Mouse (Mus musculus) adrenal gland, adult (tissue): Measurements from ENCODE around the gene Lrtm1.

Source experiments
- DNase-seq, 2 experiments: peaks; one replicate each; pipeline ENCODE4 v3.0.0; 2022 to 2023; ENCODE audit warnings: low spot score in 1 of 2; ENCODE audit not compliant: inconsistent age in 2 of 2

The Lrtm1 gene

DNA sequence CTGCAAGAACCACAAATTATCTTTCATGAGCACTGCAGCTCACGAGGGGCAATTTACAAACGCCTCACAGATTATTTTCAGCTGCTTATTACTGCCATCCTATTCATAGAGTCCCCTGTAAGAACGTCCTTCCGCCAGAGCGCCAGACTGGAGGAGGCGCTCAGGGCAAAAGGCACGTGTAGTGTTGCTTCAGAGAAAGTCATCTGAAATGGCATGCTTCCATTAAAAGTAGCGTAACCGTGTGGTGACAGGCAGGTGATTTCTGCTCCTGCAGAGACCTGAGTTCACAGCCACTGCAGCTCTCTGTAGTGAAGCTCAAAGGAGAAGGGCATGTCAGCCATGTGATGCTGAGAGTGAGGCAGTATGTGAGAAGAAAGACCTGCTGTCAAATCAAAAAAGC is 12.5 kb downstream of the Lrtm1 start:
- peak in 1 of 2 experiments; percentile 47 for DNase-seq

DNA sequence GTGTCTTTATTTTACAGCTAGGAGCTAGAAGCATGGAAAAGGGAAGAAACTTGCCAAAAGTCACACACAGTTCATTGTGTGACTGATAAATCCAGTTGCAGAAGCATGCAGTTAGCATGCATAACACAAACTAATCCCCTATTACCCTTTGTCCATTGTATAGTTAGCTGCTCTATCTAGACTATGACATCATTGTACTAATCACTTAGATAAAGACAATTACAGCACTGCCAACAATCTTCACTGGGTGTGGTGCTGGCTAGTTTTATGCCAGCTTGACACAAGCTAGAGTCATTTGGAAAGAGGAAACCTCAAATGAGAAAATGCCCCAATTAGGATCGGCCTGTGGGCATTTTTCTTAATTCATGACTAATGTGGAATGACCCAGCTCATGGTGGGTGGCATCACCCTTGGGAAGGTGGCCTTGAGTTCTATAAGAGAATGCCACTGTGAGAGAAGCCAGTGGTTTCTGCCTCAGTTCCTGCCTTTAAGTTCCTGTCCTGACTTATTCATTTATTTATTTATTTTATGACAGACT is 13.9 kb downstream of the Lrtm1 start:
- DNase-seq = no peak

DNA sequence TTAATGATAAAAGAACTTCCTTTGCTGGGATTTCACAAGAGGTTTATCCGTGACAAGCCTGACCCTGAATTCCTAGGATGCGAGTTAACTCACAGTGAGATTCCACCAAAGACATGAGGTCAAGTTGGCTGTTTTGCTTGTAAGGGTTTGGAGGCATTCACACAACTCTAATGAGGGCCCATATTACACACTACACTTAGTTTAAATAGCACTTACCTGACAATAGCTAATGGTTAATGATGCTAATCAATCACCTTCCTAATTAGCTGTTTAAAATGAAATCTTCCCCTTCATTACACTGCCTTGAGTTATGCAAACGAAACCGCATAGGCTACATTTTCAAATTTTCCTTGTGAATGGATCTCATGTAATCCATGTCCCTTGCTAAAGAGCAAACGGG is 20.2 kb downstream of the Lrtm1 start:
- peak in 1 of 2 experiments; percentile 40 for DNase-seq

DNA sequence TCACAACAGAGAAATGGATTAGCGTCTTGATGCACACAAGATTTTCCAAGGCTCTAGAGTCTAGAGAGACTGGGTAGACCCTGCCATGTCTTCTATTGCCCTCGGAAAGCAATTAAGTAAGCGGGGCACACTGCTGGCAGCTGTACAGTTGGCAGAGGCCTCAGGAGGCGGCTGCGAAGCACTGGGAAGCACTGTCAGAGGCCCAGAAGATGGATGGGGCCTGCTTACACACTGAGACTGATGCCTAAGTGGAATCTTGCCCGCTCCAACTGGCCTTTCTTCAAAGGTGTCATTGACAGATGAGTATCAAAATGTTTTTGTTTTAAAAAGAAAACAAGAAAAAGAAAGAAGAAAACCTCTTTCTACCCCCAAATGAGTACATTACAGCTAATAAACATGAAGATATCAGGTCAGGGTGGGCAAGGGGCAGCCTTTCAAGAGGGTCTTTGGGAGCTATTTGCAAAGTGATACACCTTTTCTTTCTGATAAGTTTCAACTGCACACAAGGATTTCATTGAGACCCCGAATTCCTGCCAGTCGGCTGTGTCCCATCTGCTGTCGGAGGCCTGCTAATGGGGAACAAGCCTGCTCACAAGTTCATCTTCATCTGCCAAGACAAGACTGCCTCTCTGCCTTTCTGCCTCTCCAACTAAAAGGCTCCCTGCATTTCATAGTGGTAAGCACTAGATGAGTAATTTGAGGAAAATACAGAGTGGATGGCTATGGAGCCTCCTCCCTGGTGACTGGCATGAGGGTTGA is 22.8 kb downstream of the Lrtm1 start:
- DNase-seq = peak; percentile 64 to 85

DNA sequence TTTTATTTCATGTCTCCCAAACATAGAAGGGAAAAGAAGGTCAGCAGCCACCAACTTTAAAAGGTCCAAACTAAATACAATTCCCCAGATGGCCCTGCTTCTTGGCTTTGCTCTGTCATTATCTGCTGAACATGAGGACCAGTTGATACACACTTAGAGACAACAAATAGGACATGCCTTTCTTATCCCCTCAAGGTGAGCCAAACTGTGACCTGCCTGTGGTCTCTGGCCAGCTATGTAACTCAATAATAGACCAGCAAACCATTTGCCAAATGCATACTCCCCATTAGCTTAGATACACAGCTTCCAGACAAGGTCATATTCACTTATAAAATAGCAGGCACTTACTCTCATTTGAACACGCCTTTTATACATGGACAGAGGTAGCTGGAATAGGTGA is 23.5 kb downstream of the Lrtm1 start:
- peak in 1 of 2 experiments; percentile 31 for DNase-seq

DNA sequence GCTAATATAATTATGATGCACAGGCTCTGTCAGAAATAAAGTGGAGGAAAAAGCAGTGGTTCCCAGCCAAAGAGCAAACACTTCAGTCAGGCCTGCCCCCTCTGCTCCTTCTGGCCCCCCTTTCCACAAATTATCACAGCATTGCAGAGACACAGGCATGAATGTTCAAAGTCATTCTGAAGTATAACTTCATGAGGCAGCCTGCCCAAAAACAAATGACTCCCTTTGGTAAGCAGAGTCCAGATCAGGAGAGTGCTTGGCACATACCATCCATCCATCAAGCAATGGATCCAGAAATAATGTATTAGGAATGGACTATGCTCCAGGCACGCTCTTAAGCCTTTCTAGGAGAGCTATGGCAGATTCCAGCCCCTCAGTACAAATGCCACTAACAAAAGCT is 24.3 kb downstream of the Lrtm1 start:
- no peak for DNase-seq

DNA sequence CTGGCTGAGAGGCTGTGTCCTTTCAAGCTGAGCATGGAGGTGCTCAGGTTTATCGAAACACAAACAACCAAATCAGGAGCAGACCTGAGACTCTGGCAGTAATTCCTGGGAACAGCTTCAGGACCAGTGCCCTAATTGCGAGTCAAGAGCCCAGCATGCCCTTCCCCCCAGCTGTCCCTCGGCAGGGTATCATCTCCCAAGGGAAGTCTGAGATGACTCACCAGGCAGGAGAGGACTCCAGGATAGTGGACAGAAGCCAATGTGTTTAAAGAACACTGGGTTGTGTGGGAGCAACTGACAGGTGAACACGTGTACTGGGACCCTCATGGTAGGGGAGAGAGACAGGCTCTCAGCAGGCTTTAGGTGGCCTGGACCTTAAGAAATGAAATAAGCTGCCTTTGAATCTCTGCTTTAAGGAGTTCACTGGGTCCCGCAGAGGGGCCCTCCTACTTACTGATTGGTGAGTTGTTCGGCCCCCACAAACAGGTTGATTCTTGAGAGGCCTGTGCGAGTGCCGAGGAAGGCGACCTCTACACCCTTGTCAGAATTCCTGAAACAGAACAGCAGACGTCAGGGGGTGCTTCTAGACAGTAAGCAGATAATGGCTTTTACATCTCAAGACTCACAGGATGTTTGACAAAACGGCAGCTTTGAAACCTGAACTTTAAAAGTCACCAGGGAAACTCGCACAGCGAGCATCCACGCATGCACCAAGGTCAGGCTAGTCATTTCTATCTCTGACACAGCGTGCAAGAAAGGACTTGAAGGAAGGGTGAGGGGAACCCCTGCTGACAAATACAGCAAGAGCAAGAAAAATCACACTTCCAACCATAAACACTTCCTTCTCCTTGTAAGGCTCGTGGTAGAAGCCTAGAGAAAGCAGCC is 34.2 kb downstream of the Lrtm1 start:
- peak; percentile 69 to 82 for DNase-seq

DNA sequence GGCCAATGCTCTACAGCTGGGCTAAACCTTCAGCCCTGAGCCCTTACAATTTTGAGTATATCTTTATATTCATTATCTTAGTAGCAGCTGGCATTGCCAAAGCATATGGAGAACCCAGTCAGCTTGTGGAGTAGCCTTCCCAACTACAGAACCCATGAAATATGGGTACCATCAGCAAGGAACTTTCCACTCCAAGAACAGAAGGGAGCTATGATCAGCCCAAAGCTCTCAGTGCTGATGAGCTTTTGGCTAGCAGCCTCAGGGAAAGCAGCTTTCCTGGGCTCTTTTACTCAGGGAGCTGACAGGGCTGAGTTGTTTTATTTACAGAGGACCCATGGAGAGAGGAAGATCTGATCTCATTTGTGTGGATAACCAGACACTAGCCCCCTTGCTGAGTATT is 42.7 kb downstream of the Lrtm1 start:
- no peak for DNase-seq

DNA sequence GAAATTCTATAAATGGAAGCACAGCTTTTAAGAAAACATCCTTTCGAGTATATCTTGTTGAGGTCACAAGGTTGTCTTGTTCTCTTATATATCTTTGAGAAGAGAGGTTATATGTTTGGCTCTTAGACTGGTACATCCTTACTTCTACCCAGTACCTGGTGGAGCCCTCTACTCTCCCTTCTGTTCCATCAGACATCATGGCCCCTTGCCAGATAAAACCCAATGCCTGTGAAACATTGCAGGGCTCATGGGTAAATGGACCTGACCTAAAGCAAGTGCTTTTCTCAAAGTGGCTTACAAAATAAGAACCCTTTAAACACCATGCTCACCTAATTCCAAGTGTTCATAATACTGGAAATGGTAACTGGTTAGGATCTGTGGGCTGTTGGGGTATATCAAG is 43.5 kb downstream of the Lrtm1 start:
- DNase-seq = no peak

DNA sequence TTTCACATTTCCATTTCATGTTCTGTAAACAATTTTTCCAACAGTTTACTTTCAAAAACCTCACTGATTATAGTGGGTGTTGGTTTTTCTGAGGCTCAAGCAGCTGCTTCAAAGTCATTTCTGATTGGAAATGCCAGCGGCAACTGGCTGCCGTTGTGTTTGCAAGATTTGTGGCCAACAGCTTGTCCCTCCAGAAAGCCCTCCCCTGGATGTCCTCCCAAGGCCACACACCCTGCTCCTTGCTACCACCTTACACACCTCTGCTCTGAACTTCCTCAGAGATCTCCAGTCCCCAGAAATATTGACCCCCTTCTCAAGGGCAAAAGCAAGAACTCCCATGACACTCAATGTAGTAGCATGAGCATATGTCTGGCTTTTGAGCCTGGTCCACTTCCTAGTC is 44.7 kb downstream of the Lrtm1 start:
- no peak for DNase-seq

DNA sequence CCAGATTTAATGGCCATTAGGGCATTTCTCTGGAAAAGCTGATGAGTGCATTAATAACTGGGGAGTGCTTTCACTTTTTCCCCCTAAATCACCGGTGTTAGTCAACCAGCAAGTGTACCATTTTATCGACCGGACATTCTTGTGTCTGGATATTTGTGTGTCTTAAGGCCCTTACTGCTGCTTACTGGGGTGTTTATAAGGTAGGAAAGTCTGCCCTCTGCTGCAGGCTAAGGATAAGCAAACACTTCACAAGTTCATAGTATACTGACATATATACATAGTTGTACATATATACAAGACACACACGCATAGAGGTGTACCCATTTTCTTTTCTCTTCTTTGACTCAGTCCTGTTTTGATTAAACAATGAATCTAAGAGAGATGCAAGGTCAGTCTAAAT is 55.7 kb downstream of the Lrtm1 start:
- no peak for DNase-seq

DNA sequence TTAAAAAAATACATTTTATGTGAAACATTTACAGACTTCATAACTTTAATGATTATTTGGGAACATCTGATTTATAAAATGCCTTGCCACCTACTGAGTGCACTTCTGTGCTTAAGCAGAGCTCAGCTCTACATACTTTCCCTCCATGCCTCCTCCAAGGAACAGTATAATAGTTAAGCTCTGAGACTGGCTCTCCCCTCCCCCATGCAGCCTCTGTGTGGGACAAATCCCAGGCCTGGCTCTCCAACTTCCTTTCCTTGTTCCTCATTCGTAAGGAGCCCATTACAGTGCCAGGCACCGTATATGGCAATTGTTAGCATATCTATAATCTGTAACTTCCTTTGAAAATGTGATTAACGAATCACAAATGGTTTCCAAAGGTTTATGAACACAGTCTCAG is 59.4 kb downstream of the Lrtm1 start:
- no peak for DNase-seq

DNA sequence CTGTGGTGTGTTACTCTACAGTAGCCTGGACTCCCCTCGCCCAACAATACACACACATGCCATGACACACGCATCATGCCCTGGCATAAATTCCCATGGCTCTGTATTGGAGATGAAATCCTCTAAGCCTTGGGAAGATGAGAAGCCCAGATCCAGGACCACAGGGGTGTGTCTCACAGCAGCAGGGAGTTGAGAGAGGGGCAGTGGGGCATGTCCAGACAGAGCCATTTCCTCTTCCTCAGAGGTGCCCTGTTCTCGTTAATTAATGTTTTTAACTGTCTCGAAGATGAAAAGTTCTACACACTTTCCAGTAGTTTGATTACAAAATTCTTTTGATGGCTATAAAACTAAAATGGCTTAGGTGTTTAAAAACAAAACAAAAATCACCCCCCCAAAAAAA is 62.2 kb downstream of the Lrtm1 start:
- no peak for DNase-seq

DNA sequence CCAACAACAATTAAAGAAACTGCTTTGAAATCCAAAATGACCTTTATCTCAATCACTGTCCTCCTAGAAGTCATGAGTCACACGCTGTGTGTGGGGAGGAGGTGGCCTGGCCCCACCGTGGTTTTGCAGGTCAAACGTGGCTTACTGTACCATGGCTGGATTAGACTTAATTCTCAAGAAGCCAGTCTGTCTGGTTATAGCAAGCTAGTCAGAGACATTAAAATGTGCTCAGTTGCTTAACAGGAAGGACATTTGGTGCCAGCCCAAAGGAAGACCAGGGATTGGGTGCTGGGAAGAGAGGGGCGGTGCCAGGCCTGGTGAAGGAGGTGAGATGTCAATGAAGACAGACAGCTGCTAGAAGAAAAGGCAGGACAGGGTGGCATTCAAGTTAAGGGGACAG is 62.6 kb downstream of the Lrtm1 start:
- peak; percentile 68 to 84 for DNase-seq

DNA sequence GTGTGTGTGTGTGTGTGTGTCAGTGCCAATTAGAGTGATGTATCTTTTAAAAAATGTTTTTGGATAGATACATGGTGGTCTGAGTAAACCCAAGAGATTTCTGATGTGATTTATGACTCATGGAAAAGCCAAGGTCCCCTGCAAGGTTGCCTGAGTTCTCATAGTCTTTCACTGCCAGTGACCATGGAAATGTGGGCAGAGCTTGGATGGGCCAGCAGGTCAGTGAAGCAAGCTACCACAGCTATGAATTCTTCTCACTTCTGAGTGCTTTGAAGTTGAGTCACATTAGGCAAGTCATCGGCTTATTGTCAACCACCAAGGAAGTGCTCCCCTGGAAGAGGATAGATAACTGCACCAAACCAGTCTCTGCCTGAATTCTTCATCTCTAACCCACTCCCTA is 64.2 kb downstream of the Lrtm1 start:
- peak; percentile 89 to 95 for DNase-seq
